Mouse (Mus musculus): ENCODE data around the gene Kazn.

The Kazn gene

GRCm38 (mm10) chr4:142164386-142164785 is 74.8 kb downstream of the Kazn start:
- DNase-seq (ENCODE audit: low spot score in 2 of 2), result no peak

- no peak for DNase-seq (ENCODE audit: low spot score in 2 of 2)
Observed at GRCm38 (mm10) chr4:142163862-142164261, 75.3 kb downstream of the Kazn start.

- DNase-seq (ENCODE audit: low spot score in 2 of 2), result no peak
Observed at GRCm38 (mm10) chr4:142162729-142163128, 76.5 kb downstream of the Kazn start.

- DNase-seq (ENCODE audit: low spot score in 2 of 2), result no peak
Observed at GRCm38 (mm10) chr4:142162102-142162501, 77.1 kb downstream of the Kazn start.

GRCm38 (mm10) chr4:142160041-142160440 is 79.2 kb downstream of the Kazn start:
- no peak for DNase-seq (ENCODE audit: low spot score in 2 of 2)

GRCm38 (mm10) chr4:142156506-142156905 is 82.7 kb downstream of the Kazn start:
- no peak for DNase-seq (ENCODE audit: low spot score in 2 of 2)

- DNase-seq (ENCODE audit: low spot score in 2 of 2), result no peak
Observed at GRCm38 (mm10) chr4:142154246-142154645, 85.0 kb downstream of the Kazn start.

- peak; percentile 50 to 54 for DNase-seq (ENCODE audit: low spot score in 2 of 2)
Observed at GRCm38 (mm10) chr4:142153526-142153925, 85.7 kb downstream of the Kazn start.

- peak in 1 of 2 experiments; percentile 9 for DNase-seq (ENCODE audit: low spot score in 2 of 2)
Observed at GRCm38 (mm10) chr4:142152733-142153422, 86.3 kb downstream of the Kazn start.

- no peak for DNase-seq (ENCODE audit: low spot score in 2 of 2)
Observed at GRCm38 (mm10) chr4:142150086-142150485, 89.1 kb downstream of the Kazn start.

- DNase-seq (ENCODE audit: low spot score in 2 of 2), result no peak
Observed at GRCm38 (mm10) chr4:142149202-142149601, 90.0 kb downstream of the Kazn start.

GRCm38 (mm10) chr4:142147671-142148070 is 91.5 kb downstream of the Kazn start:
- no peak for DNase-seq (ENCODE audit: low spot score in 2 of 2)

GRCm38 (mm10) chr4:142144096-142144495 is 95.1 kb downstream of the Kazn start:
- DNase-seq (ENCODE audit: low spot score in 2 of 2), result no peak

- DNase-seq (ENCODE audit: low spot score in 2 of 2), result no peak
Observed at GRCm38 (mm10) chr4:142143290-142143689, 95.9 kb downstream of the Kazn start.

- DNase-seq (ENCODE audit: low spot score in 2 of 2), result no peak
Observed at GRCm38 (mm10) chr4:142139729-142140128, 99.5 kb downstream of the Kazn start.

GRCm38 (mm10) chr4:142138356-142139099 is 100.7 kb downstream of the Kazn start:
- DNase-seq (ENCODE audit: low spot score in 2 of 2), result no peak

GRCm38 (mm10) chr4:142136766-142137503 is 102.3 kb downstream of the Kazn start:
- no peak for DNase-seq (ENCODE audit: low spot score in 2 of 2)

- no peak for DNase-seq (ENCODE audit: low spot score in 2 of 2)
Observed at GRCm38 (mm10) chr4:142135515-142135914, 103.7 kb downstream of the Kazn start.

GRCm38 (mm10) chr4:142130162-142130561 is 109.0 kb downstream of the Kazn start:
- no peak for DNase-seq (ENCODE audit: low spot score in 2 of 2)

GRCm38 (mm10) chr4:142127275-142127788 is 111.9 kb downstream of the Kazn start:
- DNase-seq (ENCODE audit: low spot score in 2 of 2), result no peak

- no peak for DNase-seq (ENCODE audit: low spot score in 2 of 2)
Observed at GRCm38 (mm10) chr4:142126641-142127274, 112.4 kb downstream of the Kazn start.

GRCm38 (mm10) chr4:142121164-142121563 is 118.0 kb downstream of the Kazn start:
- DNase-seq (ENCODE audit: low spot score in 2 of 2), result no peak

All from spleen, postnatal 36 days (tissue).